Mouse (Mus musculus) hindbrain, embryonic 16.5 days (tissue): Measurements from ENCODE around the gene Fam213a. TPM values are rescaled to one million over a fixed set of nuclear protein-coding genes. Genes with fewer than 3 reads are reported as not detected.

Experiments used
- ATAC-seq: fragments of 200-750 bp; cut with Nextera tagmentation; 2 replicates; pipeline ENCODE4 v1.8.0; 2017; ENCODE audit warnings: moderate TSS enrichment, moderate library complexity
- H3K27ac ChIP-seq: fragments of 300-500 bp; sonication (generic); 2 replicates; pipeline ENCODE4 v1.5.1; 2014; ENCODE audit warnings: low read depth, mild to moderate bottlenecking, control low read depth, low read length, moderate library complexity
- H3K27me3 ChIP-seq: fragments of 300-500 bp; sonication (generic); replicated peaks from 2 replicates; pipeline ENCODE4 v1.6.1; 2014; ENCODE audit warnings: low read length; ENCODE audit not compliant: control insufficient read depth, insufficient read depth
- H3K36me3 ChIP-seq: fragments of 300-500 bp; sonication (generic); 2 replicates; pipeline ENCODE4 v1.6.1; 2014; ENCODE audit warnings: mild to moderate bottlenecking, low read length, moderate library complexity, mixed read lengths; ENCODE audit not compliant: control insufficient read depth, insufficient read depth
- H3K4me1 ChIP-seq: fragments of 300-500 bp; sonication (generic); 2 replicates; pipeline ENCODE4 v1.6.1; 2014; ENCODE audit warnings: low read depth, low read length; ENCODE audit not compliant: control insufficient read depth, insufficient read depth
- H3K4me2 ChIP-seq: fragments of 300-500 bp; sonication (generic); 2 replicates; pipeline ENCODE4 v1.6.1; 2014; ENCODE audit warnings: mild to moderate bottlenecking, low read length, control low read depth, moderate library complexity
- H3K4me3 ChIP-seq: fragments of 300-500 bp; sonication (generic); 2 replicates; pipeline ENCODE4 v1.5.1; 2014; ENCODE audit warnings: mild to moderate bottlenecking, low read length, control low read depth, moderate library complexity
- H3K9ac ChIP-seq: fragments of 300-500 bp; sonication (generic); 2 replicates; pipeline ENCODE4 v1.6.1; 2014; ENCODE audit warnings: low read depth, mild to moderate bottlenecking, control low read depth, low read length, moderate library complexity
- H3K9me3 ChIP-seq: fragments of 300-500 bp; sonication (generic); 2 replicates; pipeline ENCODE4 v1.6.1; 2014; ENCODE audit warnings: mild to moderate bottlenecking, low read length, moderate library complexity; ENCODE audit not compliant: control insufficient read depth
- WGBS: fragments of 180-500 bp; shearing (Covaris S2); extraction: QIAGEN DNeasy Blood & Tissue Kit; methylation state at CpG from one replicate; pipeline ENCODE4 v1.1.7; 2014; 5-methylcytosine and 5-hydroxymethylcytosine counted together
- polyA plus RNA-seq: library from polyadenylated mRNA; unstranded; fragments of >200 nt; fragmentation: Nextera tagmentation; extraction: Ambion mirVana; gene quantifications from 2 replicates; pipeline ENCODE4 v1.2.1, GENCODE M21; 2015

Gene Fam213a
- polyA plus RNA-seq, 1 experiment from 2014 or later, result 123 TPM

- no peak overlapping the region for H3K4me2 ChIP-seq
- no peak overlapping the region for H3K9ac ChIP-seq
- peaks cover 47% of the 10 kb centered on the region for H3K4me1 ChIP-seq
- no peaks in the 10 kb centered on the region for H3K9me3 ChIP-seq
- H3K27me3 ChIP-seq, result no peaks in the 10 kb centered on the region
- H3K27ac ChIP-seq, result no peak overlapping the region
- H3K4me3 ChIP-seq, result no peak overlapping the region
- H3K36me3 ChIP-seq, result no peaks in the 10 kb centered on the region
- ATAC-seq, result no peak
- 36% methylated on average over 2 of the region's 2 CpGs for WGBS
These were observed 60.9 kb downstream of the Fam213a start for GRCm38 (mm10) chr14:40952715-40953114.

- Histone ChIP-seq H3K36me3 (no peaks in the 10 kb centered on the region), H3K4me2 (no peak overlapping the region), H3K9me3 (no peaks in the 10 kb centered on the region), H3K4me3 (no peak overlapping the region), H3K9ac (no peak overlapping the region), H3K27me3 (no peaks in the 10 kb centered on the region), H3K27ac (no peak overlapping the region), H3K4me1 (peaks cover 44% of the 10 kb centered on the region)
- no peak for ATAC-seq
- WGBS, result 91% methylated on average over 3 of the region's 3 CpGs
These were observed 61.3 kb downstream of the Fam213a start for GRCm38 (mm10) chr14:40952301-40952700.

DNA sequence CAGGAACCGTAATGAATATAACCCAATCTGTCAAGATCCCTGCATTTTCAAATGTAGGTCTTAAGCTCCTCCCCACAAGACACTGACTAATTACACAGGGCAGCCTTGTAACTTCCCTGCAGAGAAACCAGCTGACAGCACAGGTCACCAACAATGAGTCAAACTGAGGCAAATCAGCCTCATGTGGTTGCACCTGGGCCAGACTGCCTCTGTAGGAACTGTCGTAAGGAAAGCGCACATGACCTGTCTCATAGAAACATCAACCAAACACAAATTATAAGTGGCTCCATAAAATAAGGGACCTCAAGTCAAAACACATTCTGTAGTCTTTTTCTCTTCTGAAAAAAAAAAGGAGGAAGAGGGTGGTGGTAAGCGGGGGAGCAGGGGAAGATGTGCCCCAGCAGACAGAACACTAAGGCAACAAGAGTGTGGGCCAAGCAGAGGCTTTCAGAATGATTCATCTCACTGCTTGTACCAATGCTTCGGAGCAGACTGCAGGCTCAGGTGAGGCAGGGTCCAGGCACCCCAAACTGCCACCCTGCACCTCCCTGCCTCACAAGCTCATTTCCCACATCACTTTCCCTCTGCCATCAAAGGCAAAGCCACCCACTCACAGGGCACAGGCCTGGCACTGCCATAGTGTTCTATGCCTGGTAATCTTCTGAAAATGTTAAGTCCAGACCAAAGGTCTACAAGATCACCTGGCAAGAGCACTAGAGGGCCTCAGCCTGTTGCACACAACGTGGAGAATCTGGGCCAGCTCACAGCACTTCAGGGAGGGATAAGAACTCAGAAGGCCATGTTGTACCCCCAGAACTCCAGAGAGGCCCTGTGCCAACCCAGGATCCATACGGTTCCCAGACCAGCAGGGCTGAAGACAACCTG, 63.6 kb downstream of the Fam213a start:
- 76% methylated on average over 7 of the region's 7 CpGs for WGBS
- no peak overlapping the region for H3K4me2 ChIP-seq
- no peak overlapping the region for H3K9ac ChIP-seq
- no peaks in the 10 kb centered on the region for H3K27me3 ChIP-seq
- no peak overlapping the region for H3K4me3 ChIP-seq
- H3K4me1 ChIP-seq, result peaks cover 22% of the 10 kb centered on the region
- H3K9me3 ChIP-seq, result no peaks in the 10 kb centered on the region; the same call in 1 of the 2 replicates
- ATAC-seq, result no peak
- no peak overlapping the region for H3K27ac ChIP-seq
- H3K36me3 ChIP-seq, result no peaks in the 10 kb centered on the region

DNA sequence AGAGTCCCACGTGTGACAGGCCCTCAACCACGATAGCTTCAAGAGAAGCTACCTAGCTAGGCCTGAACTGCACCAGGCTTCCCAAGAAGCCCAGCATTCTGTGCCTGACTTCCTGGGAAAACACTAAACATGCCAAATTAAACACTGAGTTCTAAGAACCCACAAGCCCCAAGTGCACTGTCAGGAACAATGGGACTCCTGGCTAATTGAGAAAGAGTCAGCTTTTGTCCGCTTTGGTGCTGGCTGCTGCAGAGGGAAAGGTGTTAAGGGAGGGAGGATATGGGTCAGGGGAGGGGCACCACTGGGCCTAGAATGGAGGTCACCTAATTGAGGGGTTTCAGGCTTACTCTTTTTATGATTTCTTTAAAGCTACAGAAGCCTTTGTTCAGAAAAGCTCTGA, 64.5 kb downstream of the Fam213a start:
- 46% methylated on average over 3 of the region's 3 CpGs for WGBS
- peaks cover 18% of the 10 kb centered on the region for H3K4me1 ChIP-seq
- H3K36me3 ChIP-seq, result no peaks in the 10 kb centered on the region
- peak overlapping the region; percentile 16; the same call in 1 of the 2 replicates for H3K27ac ChIP-seq
- H3K27me3 ChIP-seq, result no peaks in the 10 kb centered on the region
- H3K4me3 ChIP-seq, result no peak overlapping the region
- ATAC-seq, result no peak
- no peak overlapping the region for H3K4me2 ChIP-seq
- no peaks in the 10 kb centered on the region; the same call in 1 of the 2 replicates for H3K9me3 ChIP-seq
- no peak overlapping the region for H3K9ac ChIP-seq

GRCm38 (mm10) chr14:40948522-40948921, 65.1 kb downstream of the Fam213a start:
- no peak for ATAC-seq
- Histone ChIP-seq H3K36me3 (no peaks in the 10 kb centered on the region), H3K4me3 (no peak overlapping the region), H3K4me2 (no peak overlapping the region), H3K27me3 (no peaks in the 10 kb centered on the region), H3K27ac (peak overlapping the region; percentile 16; the same call in 1 of the 2 replicates), H3K9ac (no peak overlapping the region), H3K4me1 (peaks cover 18% of the 10 kb centered on the region), H3K9me3 (no peaks in the 10 kb centered on the region; the same call in 1 of the 2 replicates)
- WGBS, result 82% methylated on average over 5 of the region's 5 CpGs

DNA sequence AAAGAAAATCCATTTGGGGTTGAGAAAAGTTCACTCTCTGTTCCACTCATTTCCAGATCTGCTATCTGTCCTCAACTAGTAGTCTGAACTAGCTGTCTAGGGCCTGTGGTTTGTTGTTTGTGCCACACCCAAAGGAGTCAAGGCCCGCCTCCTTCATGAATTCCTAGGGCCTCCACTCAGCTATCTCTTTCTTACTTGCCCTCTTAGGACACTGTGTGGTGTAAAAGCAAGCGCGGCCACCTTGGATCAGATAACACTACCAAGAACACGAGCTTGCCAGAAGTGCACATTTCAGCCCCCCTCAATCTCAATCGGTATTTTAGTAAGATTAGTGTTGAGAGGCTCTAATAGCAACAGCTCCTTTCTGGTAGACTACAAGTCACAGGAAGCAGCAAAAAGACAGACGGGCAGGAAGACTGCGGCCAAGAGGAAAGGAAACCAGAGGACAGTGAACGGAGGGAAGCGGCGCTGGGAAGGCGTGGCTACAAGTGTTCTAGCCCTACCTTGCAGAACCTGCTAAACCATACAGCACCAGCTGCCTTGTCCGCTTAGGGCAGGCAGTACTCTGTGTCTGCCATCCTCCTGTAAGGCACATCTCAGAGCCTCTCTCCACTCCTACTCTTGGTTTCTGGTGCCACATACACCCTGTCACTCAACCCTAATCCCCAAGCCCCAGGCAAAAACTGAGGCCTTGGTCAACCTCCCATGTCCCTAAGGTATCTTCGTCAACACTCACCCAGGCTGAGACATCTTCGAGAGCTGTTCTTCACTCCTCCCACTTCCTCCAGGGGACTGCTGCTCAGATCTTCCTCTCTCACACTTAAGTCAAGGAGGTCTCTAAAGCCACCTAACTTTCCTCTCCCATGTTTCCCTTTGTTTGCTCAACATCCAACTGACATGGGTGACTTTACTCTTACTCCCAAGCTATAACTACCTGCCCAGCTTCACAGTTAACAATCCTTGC, 65.9 kb downstream of the Fam213a start:
- no peak overlapping the region for H3K27ac ChIP-seq
- no peak overlapping the region for H3K9ac ChIP-seq
- no peaks in the 10 kb centered on the region for H3K36me3 ChIP-seq
- ATAC-seq, result no peak
- no peak overlapping the region for H3K4me2 ChIP-seq
- WGBS, result 87% methylated on average over 14 of the region's 14 CpGs
- no peaks in the 10 kb centered on the region; the same call in 1 of the 2 replicates for H3K9me3 ChIP-seq
- peaks cover 15% of the 10 kb centered on the region for H3K4me1 ChIP-seq
- H3K4me3 ChIP-seq, result no peak overlapping the region
- no peaks in the 10 kb centered on the region for H3K27me3 ChIP-seq

GRCm38 (mm10) chr14:40943802-40944201, 69.8 kb downstream of the Fam213a start:
- Histone ChIP-seq H3K36me3 (no peaks in the 10 kb centered on the region), H3K4me1 (peaks cover 1% of the 10 kb centered on the region; the same call in 1 of the 2 replicates), H3K27ac (no peak overlapping the region), H3K9me3 (no peaks in the 10 kb centered on the region; the same call in 1 of the 2 replicates), H3K4me2 (no peak overlapping the region), H3K27me3 (no peaks in the 10 kb centered on the region), H3K4me3 (no peak overlapping the region), H3K9ac (no peak overlapping the region)
- ATAC-seq, result no peak
- WGBS, result 94% methylated on average over 2 of the region's 2 CpGs
